Mouse (Mus musculus) kidney, adult 9 months (tissue): Measurements from ENCODE around the gene Tyms.

ENCODE experiments used
- DNase-seq: peaks from one replicate; pipeline ENCODE4 v3.0.0; 2022

Gene Tyms

GRCm38 (mm10) chr5:30072825-30073821, at the start of gene Tyms:
Gene Tyms, minus strand, starts transcription at chr5:30073617.
- peak; percentile 82 for DNase-seq

- DNase-seq, result no peak
These were observed 49.1 kb upstream of the Tyms start for GRCm38 (mm10) chr5:30122481-30122880.

- peak; percentile 75 for DNase-seq
These were observed 46.7 kb upstream of the Tyms start for GRCm38 (mm10) chr5:30120106-30120505.

GRCm38 (mm10) chr5:30119163-30119562, 45.7 kb upstream of the Tyms start:
- DNase-seq, result peak; percentile 64

GRCm38 (mm10) chr5:30118018-30118417, 44.6 kb upstream of the Tyms start:
- DNase-seq, result no peak

GRCm38 (mm10) chr5:30115718-30116117, 42.3 kb upstream of the Tyms start:
- DNase-seq, result no peak

- no peak for DNase-seq
These were observed 41.3 kb upstream of the Tyms start for GRCm38 (mm10) chr5:30114761-30115140.

GRCm38 (mm10) chr5:30113881-30114760, 40.7 kb upstream of the Tyms start:
- peak; percentile 34 for DNase-seq

GRCm38 (mm10) chr5:30112533-30113068, 39.2 kb upstream of the Tyms start:
- DNase-seq, result no peak

GRCm38 (mm10) chr5:30111771-30112170, 38.4 kb upstream of the Tyms start:
- DNase-seq, result no peak

- no peak for DNase-seq
These were observed 37.7 kb upstream of the Tyms start for GRCm38 (mm10) chr5:30111126-30111525.

GRCm38 (mm10) chr5:30110371-30111060, 37.1 kb upstream of the Tyms start:
- DNase-seq, result no peak

- no peak for DNase-seq
These were observed 36.5 kb upstream of the Tyms start for GRCm38 (mm10) chr5:30109899-30110298.

- DNase-seq, result no peak
These were observed 34.8 kb upstream of the Tyms start for GRCm38 (mm10) chr5:30108233-30108632.

- DNase-seq, result no peak
These were observed 34.2 kb upstream of the Tyms start for GRCm38 (mm10) chr5:30107611-30108041.

- DNase-seq, result no peak
These were observed 33.8 kb upstream of the Tyms start for GRCm38 (mm10) chr5:30107186-30107585.

- no peak for DNase-seq
These were observed 33.3 kb upstream of the Tyms start for GRCm38 (mm10) chr5:30106756-30107155.

GRCm38 (mm10) chr5:30105668-30106300, 32.4 kb upstream of the Tyms start, which contains the start of gene 3110082J24Rik:
Gene 3110082J24Rik, minus strand, starts transcription at chr5:30106086.
- DNase-seq, result no peak

- no peak for DNase-seq
These were observed 31.6 kb upstream of the Tyms start, which contains the start of gene Garem2 for GRCm38 (mm10) chr5:30104841-30105667. Gene Garem2, plus strand, starts transcription at chr5:30105161.

GRCm38 (mm10) chr5:30104339-30104738, 30.9 kb upstream of the Tyms start:
- peak; percentile 62 for DNase-seq

GRCm38 (mm10) chr5:30103340-30103739, 29.9 kb upstream of the Tyms start:
- no peak for DNase-seq
